In the genomic region with DNA sequence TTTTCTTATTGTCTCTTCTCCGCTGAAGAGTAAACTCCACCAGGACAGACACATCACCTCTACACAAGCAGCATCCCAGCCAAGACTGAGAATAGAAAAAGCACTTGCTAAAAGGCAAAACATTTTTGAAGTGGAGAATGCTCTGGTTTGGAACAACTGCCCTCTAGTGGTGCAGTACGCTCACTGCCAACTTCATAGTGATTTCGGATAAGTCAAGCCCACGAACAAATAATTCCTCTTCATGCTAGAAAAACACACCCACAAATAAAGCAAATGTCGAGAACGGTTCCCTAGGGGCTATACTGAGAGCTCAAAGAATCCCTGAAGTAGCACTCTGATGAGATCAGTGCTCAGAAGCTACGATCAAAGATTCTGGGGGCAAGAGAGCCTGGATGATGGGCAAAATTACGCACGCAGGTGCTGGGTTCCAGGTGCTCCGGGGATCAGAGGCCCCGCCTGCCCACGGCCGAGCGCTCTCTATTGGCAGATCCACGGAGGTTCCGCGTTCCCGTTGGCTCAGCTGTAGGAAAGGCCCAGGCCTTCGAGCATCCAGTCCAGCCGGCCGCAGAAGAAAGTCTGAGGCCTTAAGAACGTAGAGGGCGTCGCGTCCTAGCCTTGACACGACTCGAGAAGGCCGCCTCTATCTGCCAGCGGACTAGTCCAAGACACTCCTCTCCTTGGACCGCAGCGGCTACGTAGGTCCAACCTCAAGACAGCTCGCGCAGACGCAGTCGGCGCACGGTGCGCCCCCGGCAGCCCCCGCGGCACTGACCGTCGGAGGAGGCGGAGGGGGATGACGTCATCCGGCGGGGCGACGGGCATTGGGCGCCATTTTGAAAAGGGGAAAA, we compare ENCODE assay signal across 8 mouse cellular contexts. TPM values are rescaled to one million over a fixed set of nuclear protein-coding genes. Genes with fewer than 3 reads are reported as not detected.
DNase-seq lines count a peak whose midpoint lies in the region; ATAC-seq lines count a peak whose summit lies in the region.

Gene Ppp2r2d (plus strand): TSS at position 536 of the 848 bp plus-strand sequence.
Gene Mapk1ip1 (minus strand): TSS at position 730 of the 848 bp plus-strand sequence.

- peak; percentile 95 for ATAC-seq in intestine, embryonic 14.5 days (replicated peaks; ENCODE audit: low FRiP score, low TSS enrichment, low read depth)

- under 1% methylated on average over 48 of the region's 51 CpGs for WGBS in intestine, embryonic 14.5 days

- H3K4me1 ChIP-seq in intestine, embryonic 14.5 days (replicated peaks; ENCODE audit: control insufficient read depth, insufficient read depth, low read length), result peaks cover 17% of the 10 kb centered on the region

- peak within 1 kb of the TSS; percentile 89 for H3K4me2 ChIP-seq in intestine, embryonic 14.5 days (ENCODE audit: low read length)

- no peaks in the 10 kb centered on the region for H3K9me3 ChIP-seq in intestine, embryonic 14.5 days (ENCODE audit: control insufficient read depth, low read length)

- peak within 1 kb of the TSS; percentile 98 for H3K4me3 ChIP-seq in intestine, embryonic 14.5 days (ENCODE audit: low read depth, low read length)

- H3K36me3 ChIP-seq in intestine, embryonic 14.5 days (ENCODE audit: control insufficient read depth, insufficient read depth, low read length), result peaks cover 7% of the 10 kb centered on the region; the same call in 1 of the 2 replicates

- peak within 1 kb of the TSS; percentile 91 for H3K9ac ChIP-seq in intestine, embryonic 14.5 days (ENCODE audit: low read length)

- H3K27ac ChIP-seq in intestine, embryonic 14.5 days (ENCODE audit: low read depth), result peak within 1 kb of the TSS; percentile 93

- no peaks in the 10 kb centered on the region for H3K27me3 ChIP-seq in intestine, embryonic 14.5 days (replicated peaks; ENCODE audit: control insufficient read depth, insufficient read depth, low read length)

- peak; percentile 96 to 98 for DNase-seq in adrenal gland, adult 18-20 months (ENCODE audit: low spot score in 2 of 2)
- DNase-seq in embryo, embryonic 11 days, result peak; percentile 98
- DNase-seq in gastrocnemius, postnatal 25 days, result peak; percentile 98
- DNase-seq in intestine, embryonic 14.5 days (ENCODE audit: low spot score), result peak; percentile 95
- peak; percentile 96 for DNase-seq in left cerebral cortex, postnatal 14 days (ENCODE audit: low spot score in 2 of 2)
- peak; percentile 98 for DNase-seq in mesoderm, embryonic 11.5 days (ENCODE audit: low read depth, low spot score)
- peak; percentile 92 to 93 for DNase-seq in right cerebral cortex, postnatal 36 days (ENCODE audit: low spot score in 2 of 2)
- peak; percentile 95 for DNase-seq in yolk sac, embryonic 10.5 days (ENCODE audit: low spot score)

- intact Hi-C loops in left cerebral cortex, postnatal 14 days (cut with DNase I), result loop anchor here (2.0 to 5.0 kb wide), 2 partner anchors 62 to 79 kb away; partner anchors contain the start of gene Bnip3

RNA-seq across cellular contexts. Expression of gene Ppp2r2d, which starts in this region (rescaled TPM):
- total RNA-seq in adrenal gland, adult 18-20 months (2021), result 10 to 100 TPM; 75.1 to 76.9 TPM
- total RNA-seq in gastrocnemius, postnatal 25 days (2021), result 10 to 100 TPM; 31.1 to 32.6 TPM
- 36.5 and 41.9 TPM in 2 replicates for polyA plus RNA-seq in intestine, embryonic 14.5 days (2014; fragmentation: Nextera tagmentation; extraction: Ambion mirVana)
- 10 to 100 TPM; 72.8 to 75.6 TPM for total RNA-seq in left cerebral cortex, postnatal 14 days (2021)

RNA-seq across cellular contexts. Expression of gene Mapk1ip1, which starts in this region (rescaled TPM):
- 10 to 100 TPM; 18.7 to 25.4 TPM for total RNA-seq in adrenal gland, adult 18-20 months (2021)
- total RNA-seq in gastrocnemius, postnatal 25 days (2021), result 10 to 100 TPM; 17.4 TPM
- 15.9 and 16.0 TPM in 2 replicates for polyA plus RNA-seq in intestine, embryonic 14.5 days (2014; fragmentation: Nextera tagmentation; extraction: Ambion mirVana)
- total RNA-seq in left cerebral cortex, postnatal 14 days (2021), result 10 to 100 TPM; 34.5 to 37.7 TPM

Comparison
In these comparisons a context has a peak if more than half of its experiments do, and no peak if none do; other contexts are left out.
1. Peak in every context shown above with its lines: DNase-seq, ATAC-seq, H3K4me3 ChIP-seq and H3K27ac ChIP-seq.